Mouse (Mus musculus) megakaryocyte, embryonic 14.5 days (primary cell): ENCODE results near the gene Cd99l2.

Source experiments
- FLI1 ChIP-seq: IDR thresholded peaks from 2 replicates; pipeline ENCODE4 v1.6.1; 2012; ENCODE audit warnings: low read length, inconsistent platforms, mixed read lengths
- GATA1 ChIP-seq: IDR thresholded peaks from 3 replicates; pipeline ENCODE4 v1.6.1; 2012; ENCODE audit warnings: mixed read lengths, low read length, inconsistent platforms, borderline replicate concordance

DNA sequence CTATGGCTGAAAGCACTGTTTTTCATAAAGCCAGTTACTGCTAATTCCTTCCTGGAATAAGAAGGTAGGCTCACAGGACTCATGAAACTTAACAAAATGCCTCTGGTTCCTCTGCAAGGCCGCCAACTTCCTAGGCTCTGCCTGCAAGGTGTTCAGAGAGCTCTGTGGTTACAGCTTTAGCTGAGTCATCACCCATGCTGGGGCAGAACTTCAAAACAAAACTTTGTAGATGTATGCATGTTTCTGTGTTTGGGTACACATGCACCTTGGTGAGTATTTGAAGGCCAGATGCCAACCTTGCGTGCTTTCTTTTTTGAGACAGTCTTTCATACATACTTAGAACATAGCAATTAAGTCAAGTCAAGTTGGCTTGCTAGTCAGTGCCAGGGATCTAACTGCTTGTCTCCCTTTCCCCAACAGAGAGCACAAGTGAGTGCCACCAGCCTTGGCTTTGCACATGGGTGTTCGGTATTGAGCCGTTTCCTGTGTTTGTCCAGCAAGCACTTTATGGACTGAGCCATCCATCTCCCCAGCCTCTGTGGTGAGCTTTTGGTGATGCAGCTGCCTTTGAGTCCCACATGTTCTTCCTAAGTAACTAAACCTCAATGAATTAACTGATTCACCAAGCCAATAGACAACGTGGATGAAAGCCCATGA is 23.9 kb downstream of the Cd99l2 start:
- no peak for TF ChIP-seq GATA1
- TF ChIP-seq FLI1: no peak
